Mouse (Mus musculus) brown adipose tissue, adult 24 weeks (tissue): ENCODE results near the gene Ace2. TPM values are rescaled to one million over a fixed set of nuclear protein-coding genes. Genes with fewer than 3 reads are reported as not detected.

Experiments used
- H3K27ac ChIP-seq: fragments of 200-500 bp; replicated peaks from 2 replicates; pipeline ENCODE4 v1.5.1; 2012; ENCODE audit warnings: low read depth, mild to moderate bottlenecking, low read length
- H3K4me1 ChIP-seq: fragments of 200-500 bp; 2 replicates; pipeline ENCODE4 v1.6.1; 2012; ENCODE audit warnings: low read length, mixed read lengths; ENCODE audit not compliant: control insufficient read depth, insufficient read depth, insufficient read length
- H3K4me3 ChIP-seq: fragments of 200-500 bp; 2 replicates; pipeline ENCODE4 v1.5.1; 2012; ENCODE audit warnings: low read depth, mild to moderate bottlenecking, low read length, moderate library complexity; ENCODE audit not compliant: insufficient read depth
- polyA plus RNA-seq: library from polyadenylated mRNA; stranded (reverse); fragments of >200 nt; gene quantifications from 2 replicates; pipeline ENCODE4 v1.2.4, GENCODE M21; 2012; ENCODE audit not compliant: missing spikeins, insufficient read depth, insufficient read length

Ace2 gene
- polyA plus RNA-seq, 1 experiment, result 0.32 TPM

- Histone ChIP-seq H3K4me1 (no peaks in the 10 kb centered on the region), H3K27ac (no peak overlapping the region), H3K4me3 (no peak overlapping the region)
These were observed 14.5 kb downstream of the Ace2 start for GRCm38 (mm10) chrX:164153606-164154005.

- Histone ChIP-seq H3K27ac (no peak overlapping the region), H3K4me1 (no peaks in the 10 kb centered on the region), H3K4me3 (no peak overlapping the region)
These were observed 15.5 kb downstream of the Ace2 start for GRCm38 (mm10) chrX:164154594-164154993.

GRCm38 (mm10) chrX:164164681-164165080 lies 25.5 kb downstream of the Ace2 start:
- Histone ChIP-seq H3K27ac (no peak overlapping the region), H3K4me3 (no peak overlapping the region), H3K4me1 (no peaks in the 10 kb centered on the region)

GRCm38 (mm10) chrX:164171034-164171433 lies 31.9 kb downstream of the Ace2 start:
- no peak overlapping the region for H3K27ac ChIP-seq
- H3K4me1 ChIP-seq, result no peaks in the 10 kb centered on the region
- no peak overlapping the region for H3K4me3 ChIP-seq

GRCm38 (mm10) chrX:164173880-164174279 lies 34.7 kb downstream of the Ace2 start:
- Histone ChIP-seq H3K27ac (no peak overlapping the region), H3K4me1 (no peaks in the 10 kb centered on the region), H3K4me3 (no peak overlapping the region)

GRCm38 (mm10) chrX:164175311-164175710 lies 36.2 kb downstream of the Ace2 start:
- Histone ChIP-seq H3K4me1 (no peaks in the 10 kb centered on the region), H3K4me3 (no peak overlapping the region), H3K27ac (no peak overlapping the region)

- no peaks in the 10 kb centered on the region for H3K4me1 ChIP-seq
- H3K27ac ChIP-seq, result no peak overlapping the region
These were observed 36.6 kb downstream of the Ace2 start for GRCm38 (mm10) chrX:164175780-164176179.

GRCm38 (mm10) chrX:164178856-164179255 lies 39.7 kb downstream of the Ace2 start:
- Histone ChIP-seq H3K27ac (no peak overlapping the region), H3K4me1 (no peaks in the 10 kb centered on the region), H3K4me3 (no peak overlapping the region)

More at GRCm38 (mm10) chrX:164175780-164176179, 36.6 kb downstream of the Ace2 start:
- H3K4me3 ChIP-seq, result no peak overlapping the region

GRCm38 (mm10) chrX:164179746-164180145 lies 40.6 kb downstream of the Ace2 start:
- no peak overlapping the region for H3K27ac ChIP-seq

GRCm38 (mm10) chrX:164183844-164184243 lies 44.7 kb downstream of the Ace2 start:
- Histone ChIP-seq H3K4me1 (no peaks in the 10 kb centered on the region), H3K4me3 (no peak overlapping the region), H3K27ac (no peak overlapping the region)

More at GRCm38 (mm10) chrX:164179746-164180145, 40.6 kb downstream of the Ace2 start:
- no peaks in the 10 kb centered on the region for H3K4me1 ChIP-seq
- H3K4me3 ChIP-seq, result no peak overlapping the region

- Histone ChIP-seq H3K4me1 (no peaks in the 10 kb centered on the region), H3K4me3 (no peak overlapping the region), H3K27ac (no peak overlapping the region)
These were observed 50.7 kb downstream of the Ace2 start for GRCm38 (mm10) chrX:164189880-164190279.

GRCm38 (mm10) chrX:164197679-164198078 lies 58.5 kb downstream of the Ace2 start:
- Histone ChIP-seq H3K27ac (no peak overlapping the region), H3K4me3 (no peak overlapping the region), H3K4me1 (no peaks in the 10 kb centered on the region)

- H3K4me1 ChIP-seq, result no peaks in the 10 kb centered on the region
- no peak overlapping the region for H3K27ac ChIP-seq
- H3K4me3 ChIP-seq, result no peak overlapping the region
These were observed 61.4 kb downstream of the Ace2 start for GRCm38 (mm10) chrX:164200547-164200946.

- H3K4me1 ChIP-seq, result no peaks in the 10 kb centered on the region
- H3K4me3 ChIP-seq, result no peak overlapping the region
- no peak overlapping the region for H3K27ac ChIP-seq
These were observed 82.9 kb downstream of the Ace2 start for GRCm38 (mm10) chrX:164221989-164222388.

GRCm38 (mm10) chrX:164233380-164233779 lies 94.2 kb downstream of the Ace2 start:
- H3K4me1 ChIP-seq, result no peaks in the 10 kb centered on the region
- H3K4me3 ChIP-seq, result no peak overlapping the region
- no peak overlapping the region for H3K27ac ChIP-seq
